Mouse (Mus musculus): ENCODE measurements at regions not wholly inside any gene's neighbourhood (a gene's known extent, or its start where the extent isn't known, plus 50 kb on each side); places are given as distances from the start of the nearest gene placed in this dataset.

GRCm38 (mm10) chr14:24922006-24922405 lies 435.1 kb downstream of the Rps24 start:
- DNase-seq (ENCODE audit: low spot score) (no peak), ATAC-seq (replicated peaks; ENCODE audit: low FRiP score, low TSS enrichment, low read depth) (no peak)
- no peak overlapping the region for H3K4me2 ChIP-seq (ENCODE audit: low read length)
- 59% methylated on average over 10 of the region's 10 CpGs for WGBS
- H3K4me1 ChIP-seq (replicated peaks; ENCODE audit: control insufficient read depth, insufficient read depth, low read length): 0 out of 2 replicates have a peak, but pooled peaks cover 4% of the 10 kb centered on the region
- no peaks in the 10 kb centered on the region for H3K9me3 ChIP-seq (ENCODE audit: control insufficient read depth, low read length)
- H3K27me3 ChIP-seq (replicated peaks; ENCODE audit: control insufficient read depth, insufficient read depth, low read length): no peaks in the 10 kb centered on the region
- H3K9ac ChIP-seq (ENCODE audit: low read length): no peak overlapping the region
- no peak overlapping the region for H3K27ac ChIP-seq (ENCODE audit: low read depth)
- H3K4me3 ChIP-seq (ENCODE audit: low read depth, low read length): no peak overlapping the region
- H3K36me3 ChIP-seq (ENCODE audit: control insufficient read depth, insufficient read depth, low read length): no peaks in the 10 kb centered on the region

GRCm38 (mm10) chr14:24924561-24924960 lies 437.6 kb downstream of the Rps24 start:
- H3K4me3 ChIP-seq (ENCODE audit: low read depth, low read length): no peak overlapping the region
- H3K36me3 ChIP-seq (ENCODE audit: control insufficient read depth, insufficient read depth, low read length): no peaks in the 10 kb centered on the region
- ATAC-seq (replicated peaks; ENCODE audit: low FRiP score, low TSS enrichment, low read depth) (no peak), DNase-seq (ENCODE audit: low spot score) (no peak)
- H3K4me2 ChIP-seq (ENCODE audit: low read length): no peak overlapping the region
- H3K9me3 ChIP-seq (ENCODE audit: control insufficient read depth, low read length): no peaks in the 10 kb centered on the region
- H3K9ac ChIP-seq (ENCODE audit: low read length): no peak overlapping the region
- H3K27ac ChIP-seq (ENCODE audit: low read depth): no peak overlapping the region
- 0 out of 2 replicates have a peak, but pooled peaks cover 4% of the 10 kb centered on the region for H3K4me1 ChIP-seq (replicated peaks; ENCODE audit: control insufficient read depth, insufficient read depth, low read length)
- 74% methylated on average over 3 of the region's 3 CpGs for WGBS
- H3K27me3 ChIP-seq (replicated peaks; ENCODE audit: control insufficient read depth, insufficient read depth, low read length): no peaks in the 10 kb centered on the region

GRCm38 (mm10) chr14:24926086-24927048 lies 439.4 kb downstream of the Rps24 start:
- Histone ChIP-seq H3K27ac (ENCODE audit: low read depth) (no peak overlapping the region), H3K4me2 (ENCODE audit: low read length) (no peak overlapping the region), H3K9me3 (ENCODE audit: control insufficient read depth, low read length) (no peaks in the 10 kb centered on the region), H3K4me1 (replicated peaks; ENCODE audit: control insufficient read depth, insufficient read depth, low read length) (0 out of 2 replicates have a peak, but pooled peaks cover 9% of the 10 kb centered on the region), H3K4me3 (ENCODE audit: low read depth, low read length) (no peak overlapping the region), H3K36me3 (ENCODE audit: control insufficient read depth, insufficient read depth, low read length) (no peaks in the 10 kb centered on the region), H3K27me3 (replicated peaks; ENCODE audit: control insufficient read depth, insufficient read depth, low read length) (no peaks in the 10 kb centered on the region), H3K9ac (ENCODE audit: low read length) (no peak overlapping the region)
- no peak for ATAC-seq (replicated peaks; ENCODE audit: low FRiP score, low TSS enrichment, low read depth)
- DNase-seq (ENCODE audit: low spot score): no peak
- 53% methylated on average over 11 of the region's 11 CpGs for WGBS

- H3K36me3 ChIP-seq (ENCODE audit: control insufficient read depth, insufficient read depth, low read length): no peaks in the 10 kb centered on the region
- no peak overlapping the region for H3K9ac ChIP-seq (ENCODE audit: low read length)
- DNase-seq (ENCODE audit: low spot score): no peak
- WGBS: 79% methylated on average over 3 of the region's 3 CpGs
- H3K27ac ChIP-seq (ENCODE audit: low read depth): no peak overlapping the region
- no peaks in the 10 kb centered on the region for H3K9me3 ChIP-seq (ENCODE audit: control insufficient read depth, low read length)
- H3K27me3 ChIP-seq (replicated peaks; ENCODE audit: control insufficient read depth, insufficient read depth, low read length): no peaks in the 10 kb centered on the region
- 0 out of 2 replicates have a peak, but pooled peaks cover 9% of the 10 kb centered on the region for H3K4me1 ChIP-seq (replicated peaks; ENCODE audit: control insufficient read depth, insufficient read depth, low read length)
- no peak for ATAC-seq (replicated peaks; ENCODE audit: low FRiP score, low TSS enrichment, low read depth)
- no peak overlapping the region for H3K4me2 ChIP-seq (ENCODE audit: low read length)
- H3K4me3 ChIP-seq (ENCODE audit: low read depth, low read length): no peak overlapping the region
Measured at GRCm38 (mm10) chr14:24928726-24929125, 441.8 kb downstream of the Rps24 start.

- no peak overlapping the region for H3K4me3 ChIP-seq (ENCODE audit: low read depth, low read length)
- no peak overlapping the region for H3K9ac ChIP-seq (ENCODE audit: low read length)
- 25% methylated on average over 7 of the region's 7 CpGs for WGBS
- no peaks in the 10 kb centered on the region for H3K36me3 ChIP-seq (ENCODE audit: control insufficient read depth, insufficient read depth, low read length)
- H3K9me3 ChIP-seq (ENCODE audit: control insufficient read depth, low read length): no peaks in the 10 kb centered on the region
- H3K4me1 ChIP-seq (replicated peaks; ENCODE audit: control insufficient read depth, insufficient read depth, low read length): 0 out of 2 replicates have a peak, but pooled peaks cover 9% of the 10 kb centered on the region
- DNase-seq (ENCODE audit: low spot score) (no peak), ATAC-seq (replicated peaks; ENCODE audit: low FRiP score, low TSS enrichment, low read depth) (no peak)
- no peak overlapping the region for H3K4me2 ChIP-seq (ENCODE audit: low read length)
- H3K27me3 ChIP-seq (replicated peaks; ENCODE audit: control insufficient read depth, insufficient read depth, low read length): no peaks in the 10 kb centered on the region
- no peak overlapping the region for H3K27ac ChIP-seq (ENCODE audit: low read depth)
Measured at GRCm38 (mm10) chr14:24930251-24930650, 443.3 kb downstream of the Rps24 start.

- no peaks in the 10 kb centered on the region for H3K27me3 ChIP-seq (replicated peaks; ENCODE audit: control insufficient read depth, insufficient read depth, low read length)
- no peak overlapping the region for H3K9ac ChIP-seq (ENCODE audit: low read length)
- no peak overlapping the region for H3K27ac ChIP-seq (ENCODE audit: low read depth)
- ATAC-seq (replicated peaks; ENCODE audit: low FRiP score, low TSS enrichment, low read depth) (no peak), DNase-seq (ENCODE audit: low spot score) (no peak)
- 90% methylated on average over 2 of the region's 2 CpGs for WGBS
- H3K4me2 ChIP-seq (ENCODE audit: low read length): no peak overlapping the region
- H3K4me3 ChIP-seq (ENCODE audit: low read depth, low read length): no peak overlapping the region
- no peaks in the 10 kb centered on the region for H3K9me3 ChIP-seq (ENCODE audit: control insufficient read depth, low read length)
- no peaks in the 10 kb centered on the region for H3K4me1 ChIP-seq (replicated peaks; ENCODE audit: control insufficient read depth, insufficient read depth, low read length)
- H3K36me3 ChIP-seq (ENCODE audit: control insufficient read depth, insufficient read depth, low read length): no peaks in the 10 kb centered on the region
Measured at GRCm38 (mm10) chr14:24937876-24938275, 451.0 kb downstream of the Rps24 start.

- Histone ChIP-seq H3K9ac (ENCODE audit: low read length) (no peak overlapping the region), H3K36me3 (ENCODE audit: control insufficient read depth, insufficient read depth, low read length) (no peaks in the 10 kb centered on the region), H3K9me3 (ENCODE audit: control insufficient read depth, low read length) (no peaks in the 10 kb centered on the region), H3K4me3 (ENCODE audit: low read depth, low read length) (no peak overlapping the region), H3K27ac (ENCODE audit: low read depth) (no peak overlapping the region), H3K4me1 (replicated peaks; ENCODE audit: control insufficient read depth, insufficient read depth, low read length) (no peaks in the 10 kb centered on the region), H3K27me3 (replicated peaks; ENCODE audit: control insufficient read depth, insufficient read depth, low read length) (no peaks in the 10 kb centered on the region), H3K4me2 (ENCODE audit: low read length) (no peak overlapping the region)
- 81% methylated on average over 4 of the region's 4 CpGs for WGBS
- no peak for DNase-seq (ENCODE audit: low spot score)
- no peak for ATAC-seq (replicated peaks; ENCODE audit: low FRiP score, low TSS enrichment, low read depth)
Measured at GRCm38 (mm10) chr14:24939068-24939467, 452.1 kb downstream of the Rps24 start.

- no peaks in the 10 kb centered on the region for H3K36me3 ChIP-seq (ENCODE audit: control insufficient read depth, insufficient read depth, low read length)
- DNase-seq (ENCODE audit: low spot score) (no peak), ATAC-seq (replicated peaks; ENCODE audit: low FRiP score, low TSS enrichment, low read depth) (no peak)
- H3K9ac ChIP-seq (ENCODE audit: low read length): no peak overlapping the region
- H3K4me2 ChIP-seq (ENCODE audit: low read length): no peak overlapping the region
- no peaks in the 10 kb centered on the region for H3K4me1 ChIP-seq (replicated peaks; ENCODE audit: control insufficient read depth, insufficient read depth, low read length)
- WGBS: 74% methylated on average over 9 of the region's 9 CpGs
- H3K4me3 ChIP-seq (ENCODE audit: low read depth, low read length): no peak overlapping the region
- no peak overlapping the region for H3K27ac ChIP-seq (ENCODE audit: low read depth)
- no peaks in the 10 kb centered on the region for H3K27me3 ChIP-seq (replicated peaks; ENCODE audit: control insufficient read depth, insufficient read depth, low read length)
- H3K9me3 ChIP-seq (ENCODE audit: control insufficient read depth, low read length): no peaks in the 10 kb centered on the region
Measured at GRCm38 (mm10) chr14:24939476-24940200, 452.7 kb downstream of the Rps24 start.

Measured in intestine, embryonic 14.5 days (tissue).